Mouse (Mus musculus): Measurements from ENCODE around the gene Acap1. TPM values are rescaled to one million over a fixed set of nuclear protein-coding genes. Genes with fewer than 3 reads are reported as not detected.
"Not testable (repeated sequence)": the region's sequence is repeated elsewhere in the genome, so short reads cannot be mapped to it uniquely, and the experiment has no call there.

The Acap1 gene
- polyA plus RNA-seq, 1 experiment from 2014 or later: 0.40 TPM

GRCm38 (mm10) chr11:69865561-69865960 is 29.8 kb downstream of the Acap1 start:
- ChIA-PET POLR2A (no interaction called here), CTCF (interaction anchor here (1.4 kb wide), 1 partner anchor 59 kb away, joined by 3 read pairs; no protein-coding TSS in a partner anchor)
- TF ChIP-seq CTCF (IDR thresholded peaks at IDR 0.05): no peak
- H3K27me3 ChIP-seq: peaks cover 19% of the 10 kb centered on the region
- ATAC-seq (no peak), DNase-seq (ENCODE audit: low read depth, low spot score) (no peak)
- in situ Hi-C loops (cut with MboI; ENCODE audit: low pct_unique_long_range_greater_than_20kb): no loop called here

- DNase-seq (ENCODE audit: low read depth, low spot score) (no peak), ATAC-seq (no peak)
- H3K27me3 ChIP-seq: peaks cover 24% of the 10 kb centered on the region
- ChIA-PET CTCF (interaction anchor here (1.4 kb wide), 1 partner anchor 58 kb away, joined by 3 read pairs; no protein-coding TSS in a partner anchor), POLR2A (no interaction called here)
- no peak for TF ChIP-seq CTCF (IDR thresholded peaks at IDR 0.05)
- in situ Hi-C loops (cut with MboI; ENCODE audit: low pct_unique_long_range_greater_than_20kb): no loop called here
These were observed 31.0 kb downstream of the Acap1 start for GRCm38 (mm10) chr11:69864138-69864860.

- DNase-seq (ENCODE audit: low read depth, low spot score); in situ Hi-C loops (cut with MboI; ENCODE audit: low pct_unique_long_range_greater_than_20kb); ATAC-seq; CTCF ChIA-PET; POLR2A ChIA-PET: not testable (repeated sequence)
- peaks cover 21% of the 10 kb centered on the region for H3K27me3 ChIP-seq
These were observed 31.6 kb downstream of the Acap1 start for GRCm38 (mm10) chr11:69863729-69864128.

GRCm38 (mm10) chr11:69858113-69858998 is 37.0 kb downstream of the Acap1 start, which contains the start of gene Tnk1:
Gene Tnk1 (minus strand): TSS chr11:69858730.
- peaks cover 18% of the 10 kb centered on the region for H3K27me3 ChIP-seq
- ATAC-seq (no peak), DNase-seq (ENCODE audit: low read depth, low spot score) (no peak)
- ChIA-PET POLR2A (no interaction called here), CTCF (no interaction called here)
- in situ Hi-C loops (cut with MboI; ENCODE audit: low pct_unique_long_range_greater_than_20kb): no loop called here
- no peak for TF ChIP-seq CTCF (IDR thresholded peaks at IDR 0.05)

GRCm38 (mm10) chr11:69855347-69855746 is 40.0 kb downstream of the Acap1 start:
- DNase-seq (ENCODE audit: low read depth, low spot score): no peak
- no peak for ATAC-seq
- ChIA-PET CTCF (interaction anchor here (1.4 kb wide), 1 partner anchor 50 kb away, joined by 3 read pairs; the partner anchor contains the start of gene Tmem102), POLR2A (interaction anchor here (0.5 to 1.5 kb wide), 2 partner anchors 17 to 798 kb away, joined by 3 read pairs; partner anchors contain the start of gene Tmem256)
- in situ Hi-C loops (cut with MboI; ENCODE audit: low pct_unique_long_range_greater_than_20kb): no loop called here
- H3K27me3 ChIP-seq: peaks cover 13% of the 10 kb centered on the region
- TF ChIP-seq CTCF (IDR thresholded peaks at IDR 0.05): no peak

GRCm38 (mm10) chr11:69854680-69855079 is 40.7 kb downstream of the Acap1 start:
- peaks cover 6% of the 10 kb centered on the region for H3K27me3 ChIP-seq
- in situ Hi-C loops (cut with MboI; ENCODE audit: low pct_unique_long_range_greater_than_20kb): no loop called here
- TF ChIP-seq CTCF (IDR thresholded peaks at IDR 0.05): no peak
- ATAC-seq: no peak
- ChIA-PET CTCF (interaction anchor here (1.4 kb wide), 1 partner anchor 49 kb away, joined by 3 read pairs; the partner anchor contains the start of gene Tmem102), POLR2A (interaction anchor here (1.5 kb wide), 1 partner anchor 16 kb away, joined by 3 read pairs; the partner anchor contains the start of gene Tmem256)
- no peak for DNase-seq (ENCODE audit: low read depth, low spot score)

GRCm38 (mm10) chr11:69853994-69854393 is 41.3 kb downstream of the Acap1 start:
- CTCF ChIA-PET: interaction anchor here (1.4 kb wide), 1 partner anchor 48 kb away, joined by 3 read pairs; the partner anchor contains the start of gene Tmem102
- in situ Hi-C loops (cut with MboI; ENCODE audit: low pct_unique_long_range_greater_than_20kb): no loop called here
- TF ChIP-seq CTCF (IDR thresholded peaks at IDR 0.05): no peak

GRCm38 (mm10) chr11:69850754-69851153 is 44.6 kb downstream of the Acap1 start:
- in situ Hi-C loops (cut with MboI; ENCODE audit: low pct_unique_long_range_greater_than_20kb): no loop called here
- CTCF ChIA-PET: interaction anchor here (1.3 kb wide), 1 partner anchor 21 kb away, joined by 4 read pairs; no protein-coding TSS in a partner anchor
- DNase-seq (ENCODE audit: low read depth, low spot score): no peak
- POLR2A ChIA-PET: interaction anchor here (0.6 to 1.0 kb wide), 2 partner anchors 20 to 54 kb away, joined by 4 read pairs; no protein-coding TSS in a partner anchor
- TF ChIP-seq CTCF (IDR thresholded peaks at IDR 0.05): no peak
- H3K27me3 ChIP-seq: no peaks in the 10 kb centered on the region
- no peak for ATAC-seq

More at GRCm38 (mm10) chr11:69853994-69854393, 41.3 kb downstream of the Acap1 start:
- no peak for DNase-seq (ENCODE audit: low read depth, low spot score)
- H3K27me3 ChIP-seq: peaks cover 5% of the 10 kb centered on the region
- POLR2A ChIA-PET: interaction anchor here (1.5 kb wide), 1 partner anchor 15 kb away, joined by 3 read pairs; the partner anchor contains the start of gene Tmem256
- ATAC-seq: no peak

- TF ChIP-seq CTCF (IDR thresholded peaks at IDR 0.05): no peak
- no peak for DNase-seq (ENCODE audit: low read depth, low spot score)
- no peak for ATAC-seq
- ChIA-PET POLR2A (no interaction called here), CTCF (no interaction called here)
- in situ Hi-C loops (cut with MboI; ENCODE audit: low pct_unique_long_range_greater_than_20kb): no loop called here
- no peaks in the 10 kb centered on the region for H3K27me3 ChIP-seq
These were observed 45.5 kb downstream of the Acap1 start for GRCm38 (mm10) chr11:69849884-69850283.

- DNase-seq (ENCODE audit: low read depth, low spot score) (no peak), ATAC-seq (no peak)
- H3K27me3 ChIP-seq: no peaks in the 10 kb centered on the region
- CTCF ChIA-PET: no interaction called here
- in situ Hi-C loops (cut with MboI; ENCODE audit: low pct_unique_long_range_greater_than_20kb): no loop called here
- no peak for TF ChIP-seq CTCF (IDR thresholded peaks at IDR 0.05)
- POLR2A ChIA-PET: no interaction called here
These were observed 46.2 kb downstream of the Acap1 start for GRCm38 (mm10) chr11:69849128-69849527.
